Comparison of ENCODE assay signal across 8 mouse cellular contexts in the genomic region with DNA sequence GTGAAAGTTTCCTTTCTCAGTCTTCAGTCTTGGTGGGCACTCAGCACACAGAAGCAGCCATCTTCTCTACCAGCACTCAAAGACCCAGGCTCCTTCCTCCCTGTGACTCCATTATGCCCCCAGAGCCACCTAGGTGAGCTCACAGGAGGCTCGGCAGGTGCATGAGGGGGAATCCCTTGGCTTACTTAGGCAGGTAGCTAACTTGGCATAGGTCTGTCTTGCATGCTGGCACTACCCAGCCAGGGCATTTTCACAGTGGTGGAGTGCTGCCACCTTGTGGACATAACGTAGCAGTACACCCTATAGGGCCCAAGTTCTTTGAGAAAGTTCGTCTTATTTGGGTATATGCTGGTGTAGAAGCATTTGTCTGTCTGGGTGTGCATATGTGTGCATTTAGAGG. TPM values are rescaled to one million over a fixed set of nuclear protein-coding genes. Genes with fewer than 3 reads are reported as not detected.
A peak's percentile ranks its signal among the peaks of the same experiment; 100 is the strongest.
DNase-seq lines count a peak whose midpoint lies in the region; ATAC-seq lines count a peak whose summit lies in the region.

No protein-coding gene starts in this region.

- ATAC-seq in monocyte, adult 5-6 weeks (replicated peaks; ENCODE audit: insufficient number of reproducible peaks, low FRiP score, low TSS enrichment, poor library complexity, severe bottlenecking): peak; percentile 48; the same call in 1 of the 2 replicates

- DNase-seq in ovary, postnatal 10 days (ENCODE audit: low spot score): peak; percentile 13
- no peak for DNase-seq in ovary, adult 18-20 months (ENCODE audit: low spot score)
- peak; percentile 76 to 82 for DNase-seq in cerebellum, postnatal 14 days
- peak; percentile 53 to 67 for DNase-seq in frontal cortex, postnatal 25 days (ENCODE audit: low spot score in 2 of 2)
- DNase-seq in kidney, adult 18-20 months: peak; percentile 70
- DNase-seq in left cerebral cortex, postnatal 4 days: peak; percentile 56
- DNase-seq in telencephalon, adult 2 months (ENCODE audit: low read depth, low spot score): peak; percentile 50

- intact Hi-C loops in left cerebral cortex, postnatal 4 days (cut with DNase I): loop anchor here (1.0 kb wide), 1 partner anchor 222 kb away; no protein-coding TSS in a partner anchor

RNA-seq across cellular contexts. Expression of gene Rxrg, which starts 38.8 kb away (rescaled TPM):
- 10 to 100 TPM; 13.0 to 19.1 TPM for total RNA-seq in left cerebral cortex, postnatal 4 days (2021)
- not detected in 3 replicates for total RNA-seq in monocyte, adult 5-6 weeks (2017)

RNA-seq across cellular contexts. Expression of gene Lmx1a, which starts 52.1 kb away (rescaled TPM):
- under 1 TPM; 0.22 to 0.30 TPM for total RNA-seq in left cerebral cortex, postnatal 4 days (2021)
- not detected in 3 replicates for total RNA-seq in monocyte, adult 5-6 weeks (2017)

Comparison
In these comparisons a context has a peak if more than half of its experiments do, and no peak if none do; other contexts are left out.
1. RNA of gene Rxrg, which starts 38.8 kb away (total RNA-seq): 13.0 to 19.1 TPM in left cerebral cortex, postnatal 4 days; not detected in monocyte, adult 5-6 weeks; every median in the first group is over 10 times any median in the second.